Mouse (Mus musculus): ENCODE measurements around the gene Rhox7a. TPM values are rescaled to one million over a fixed set of nuclear protein-coding genes. Genes with fewer than 3 reads are reported as not detected.
"Not testable (repeated sequence)": the region's sequence is repeated elsewhere in the genome, so short reads cannot be mapped to it uniquely, and the experiment has no call there.

Gene Rhox7a
- not detected in 2 replicates for polyA plus RNA-seq (2012; ENCODE audit: insufficient read depth, low replicate concordance)

DNA sequence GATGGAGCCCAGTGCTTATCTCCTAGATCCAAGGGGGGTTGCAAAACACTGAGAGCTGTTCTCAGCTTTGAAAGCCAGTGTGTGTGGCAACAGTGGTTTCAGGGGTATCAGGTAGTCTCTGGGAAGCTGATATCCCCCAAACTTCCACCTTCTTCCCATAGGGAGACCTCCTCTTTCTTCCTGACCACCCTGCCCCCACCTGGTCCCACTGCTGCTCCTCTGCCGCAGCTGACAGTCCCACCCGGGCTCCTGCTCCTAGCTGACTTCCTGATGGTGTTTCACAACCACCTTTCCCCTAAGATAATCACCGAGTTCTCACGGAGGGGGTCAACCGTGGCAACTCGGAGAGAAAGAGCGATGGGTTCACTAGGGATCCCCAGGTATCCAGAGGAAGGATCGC lies at the start of gene Rhox7a:
Rhox7a (plus strand) TSS at position 301 of the 400 bp plus-strand sequence.
- H3K4me3 ChIP-seq (replicated peaks); H3K27me3 ChIP-seq (replicated peaks); H3K36me3 ChIP-seq (replicated peaks; ENCODE audit: low read length); H3K4me1 ChIP-seq; H3K9me3 ChIP-seq: not testable (repeated sequence)

DNA sequence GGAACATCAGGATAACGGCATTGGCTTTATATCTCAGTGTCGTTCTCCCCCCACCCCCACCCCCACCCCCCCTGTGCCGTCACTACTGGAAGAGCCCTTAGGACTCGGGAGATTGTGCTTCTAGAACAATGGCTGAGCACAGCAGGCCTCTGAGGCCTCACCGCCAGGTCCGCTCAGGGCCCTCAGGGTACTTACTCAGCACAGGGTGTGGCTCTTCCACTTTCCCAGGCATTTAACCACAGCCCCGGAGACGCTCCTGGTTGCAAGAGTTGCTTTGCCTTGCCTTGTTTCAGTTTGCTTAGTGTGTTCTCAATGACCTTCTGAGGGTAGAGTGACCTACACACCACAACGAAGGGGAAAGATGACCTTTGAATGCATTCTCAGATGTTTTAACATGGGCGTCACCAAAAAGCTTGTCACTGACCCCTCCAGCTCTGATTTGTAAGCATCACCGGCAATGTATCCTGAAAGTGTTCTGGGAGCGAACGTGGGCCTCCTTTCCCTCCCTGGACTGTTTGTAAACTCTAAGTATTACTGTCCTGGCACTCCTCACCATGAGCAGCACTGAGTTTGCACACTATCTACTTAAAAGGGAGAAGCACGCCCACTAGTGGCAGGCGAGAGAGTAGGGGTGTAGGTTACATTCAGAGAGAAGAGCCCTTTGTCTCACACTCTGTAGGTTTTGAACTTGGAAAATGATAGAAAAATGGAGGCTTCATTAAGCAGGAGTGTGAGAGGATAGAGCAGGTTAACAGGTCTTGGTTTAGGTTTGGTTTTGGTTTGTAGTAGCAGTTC lies 24.0 kb upstream of the Rhox7a start:
- Histone ChIP-seq H3K27me3 (replicated peaks) (peaks cover 15% of the 10 kb centered on the region), H3K4me3 (replicated peaks) (no peak overlapping the region), H3K9me3 (peaks cover 20% of the 10 kb centered on the region), H3K4me1 (no peaks in the 10 kb centered on the region), H3K36me3 (replicated peaks; ENCODE audit: low read length) (no peaks in the 10 kb centered on the region)
- no peak for TF ChIP-seq FLI1 (IDR thresholded peaks at IDR 0.05; ENCODE audit: low read length)
- TF ChIP-seq GATA1 (IDR thresholded peaks at IDR 0.05; ENCODE audit: borderline replicate concordance, low read length): no peak

DNA sequence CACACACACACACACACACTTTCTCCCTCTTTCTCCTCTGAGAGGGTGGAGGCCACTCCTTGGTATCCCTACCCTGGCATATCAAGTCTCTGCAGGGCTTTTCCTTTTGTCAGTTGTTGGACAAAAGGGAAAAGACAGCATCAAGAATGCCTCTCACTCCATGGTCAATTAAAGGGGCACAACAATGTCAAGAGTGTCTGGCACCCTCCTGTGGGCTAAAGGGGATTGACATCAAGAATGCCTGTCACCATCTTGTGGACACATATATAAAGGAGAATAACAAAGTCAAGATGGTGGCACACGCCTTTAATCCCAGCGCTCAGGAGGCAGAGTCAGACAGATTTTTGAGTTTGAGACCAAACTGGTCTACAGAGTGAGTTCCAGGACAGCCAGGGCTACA lies 22.1 kb upstream of the Rhox7a start:
- no peak overlapping the region for H3K4me3 ChIP-seq (replicated peaks)
- peaks cover 15% of the 10 kb centered on the region for H3K27me3 ChIP-seq (replicated peaks)
- H3K4me1 ChIP-seq: no peaks in the 10 kb centered on the region
- H3K36me3 ChIP-seq (replicated peaks; ENCODE audit: low read length): no peaks in the 10 kb centered on the region
- peaks cover 20% of the 10 kb centered on the region for H3K9me3 ChIP-seq
- no peak for TF ChIP-seq FLI1 (IDR thresholded peaks at IDR 0.05; ENCODE audit: low read length)
- TF ChIP-seq GATA1 (IDR thresholded peaks at IDR 0.05; ENCODE audit: borderline replicate concordance, low read length): no peak

DNA sequence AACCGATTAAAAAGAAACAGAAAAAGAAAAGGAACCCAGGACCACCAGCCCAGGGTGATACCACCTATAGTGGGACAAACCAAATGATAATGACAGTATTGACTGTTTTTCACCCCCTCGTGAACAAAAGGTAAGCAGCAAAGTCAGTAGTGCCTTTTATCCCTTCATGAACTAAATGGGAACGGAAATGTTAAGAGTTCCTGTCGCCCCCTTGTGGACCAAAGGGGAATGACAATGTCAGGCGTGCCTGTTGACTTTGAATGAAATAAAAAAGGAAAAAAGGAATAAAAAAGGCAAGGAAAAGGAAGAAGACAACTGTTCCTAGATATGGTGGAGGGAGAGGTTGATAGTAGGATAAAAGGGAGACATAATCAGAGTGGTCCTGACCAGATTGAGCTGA lies 20.3 kb upstream of the Rhox7a start:
- H3K4me3 ChIP-seq (replicated peaks): no peak overlapping the region
- no peaks in the 10 kb centered on the region for H3K4me1 ChIP-seq
- H3K27me3 ChIP-seq (replicated peaks): peaks cover 20% of the 10 kb centered on the region
- TF ChIP-seq GATA1 (IDR thresholded peaks at IDR 0.05; ENCODE audit: borderline replicate concordance, low read length): no peak
- no peak for TF ChIP-seq FLI1 (IDR thresholded peaks at IDR 0.05; ENCODE audit: low read length)
- peaks cover 11% of the 10 kb centered on the region for H3K9me3 ChIP-seq
- no peaks in the 10 kb centered on the region for H3K36me3 ChIP-seq (replicated peaks; ENCODE audit: low read length)

DNA sequence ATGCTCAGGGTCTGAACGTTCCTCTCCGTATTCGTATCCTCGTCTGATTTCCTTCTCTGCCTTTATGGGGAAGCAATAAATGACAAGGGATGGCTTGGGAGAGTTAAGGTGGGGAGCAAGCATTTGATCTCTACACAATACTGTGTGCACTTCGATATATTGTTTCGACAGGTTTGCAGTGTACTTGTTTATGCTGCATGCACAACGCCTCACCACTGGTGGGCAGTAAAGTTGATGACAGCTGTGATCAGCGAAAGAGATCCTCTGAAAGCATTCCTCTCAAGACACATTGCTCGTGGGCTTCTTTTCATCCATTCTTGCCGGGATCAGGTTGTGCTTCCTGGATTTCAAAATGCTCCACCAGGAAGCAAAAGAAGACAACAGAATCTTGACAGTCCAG lies 15.8 kb upstream of the Rhox7a start:
- TF ChIP-seq GATA1 (IDR thresholded peaks at IDR 0.05; ENCODE audit: borderline replicate concordance, low read length): no peak
- TF ChIP-seq FLI1 (IDR thresholded peaks at IDR 0.05; ENCODE audit: low read length): no peak
- no peaks in the 10 kb centered on the region for H3K4me1 ChIP-seq
- H3K4me3 ChIP-seq (replicated peaks): no peak overlapping the region
- peaks cover 6% of the 10 kb centered on the region; the same call in 1 of the 2 replicates for H3K9me3 ChIP-seq
- peaks cover 18% of the 10 kb centered on the region for H3K27me3 ChIP-seq (replicated peaks)
- H3K36me3 ChIP-seq (replicated peaks; ENCODE audit: low read length): no peaks in the 10 kb centered on the region

DNA sequence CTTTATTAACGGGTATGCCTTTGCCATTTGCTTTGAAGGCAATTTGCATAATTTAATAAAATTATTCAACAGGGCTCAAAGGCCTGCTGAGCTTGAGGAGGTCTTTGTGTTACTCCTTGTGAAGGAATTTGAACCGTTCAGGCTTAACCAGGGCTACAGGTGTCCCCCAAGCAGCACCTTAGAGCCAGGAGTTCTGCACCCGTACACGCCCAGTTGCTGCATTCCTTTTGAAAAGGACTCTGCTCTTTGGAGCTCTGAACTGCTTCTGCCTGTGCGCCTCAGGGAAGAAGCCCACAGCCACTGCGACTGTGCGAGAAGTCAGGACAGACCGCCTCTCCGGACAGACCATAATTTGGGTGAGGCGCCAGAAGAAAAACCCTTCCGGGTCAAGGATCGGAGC lies 4.9 kb upstream of the Rhox7a start, which contains the start of gene Rhox6:
Rhox6 (plus strand) TSS at position 301 of the 400 bp plus-strand sequence.
- H3K4me3 ChIP-seq (replicated peaks); H3K4me1 ChIP-seq; H3K36me3 ChIP-seq (replicated peaks; ENCODE audit: low read length): not testable (repeated sequence)
- Histone ChIP-seq H3K27me3 (replicated peaks) (peaks cover 12% of the 10 kb centered on the region), H3K9me3 (peaks cover 15% of the 10 kb centered on the region)

DNA sequence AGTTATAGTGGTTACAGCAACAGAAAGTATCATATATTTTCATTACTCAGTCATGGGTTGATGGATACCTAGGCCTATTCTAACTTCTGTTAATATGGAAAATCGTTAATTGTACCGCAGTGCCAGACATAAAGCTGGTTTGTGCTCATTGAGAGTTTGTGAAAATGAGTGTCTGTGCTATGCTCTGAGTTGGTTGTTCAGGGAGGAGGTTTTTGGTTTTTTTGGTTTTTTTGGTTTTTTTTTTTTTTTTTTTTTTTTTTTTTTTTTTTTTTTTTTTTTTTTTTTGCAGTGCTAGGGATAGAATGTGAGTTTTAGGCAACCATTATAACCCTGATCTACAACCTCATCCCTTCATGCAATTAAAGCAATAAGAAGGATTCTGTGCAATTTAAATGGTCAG lies 40.2 kb downstream of the Rhox7a start:
- no peak overlapping the region for H3K4me3 ChIP-seq (replicated peaks)
- H3K27me3 ChIP-seq (replicated peaks): peaks cover 4% of the 10 kb centered on the region
- H3K4me1 ChIP-seq: no peaks in the 10 kb centered on the region
- H3K9me3 ChIP-seq: no peaks in the 10 kb centered on the region
- TF ChIP-seq GATA1 (IDR thresholded peaks at IDR 0.05; ENCODE audit: borderline replicate concordance, low read length): no peak
- TF ChIP-seq FLI1 (IDR thresholded peaks at IDR 0.05; ENCODE audit: low read length): no peak
- H3K36me3 ChIP-seq (replicated peaks; ENCODE audit: low read length): no peaks in the 10 kb centered on the region

DNA sequence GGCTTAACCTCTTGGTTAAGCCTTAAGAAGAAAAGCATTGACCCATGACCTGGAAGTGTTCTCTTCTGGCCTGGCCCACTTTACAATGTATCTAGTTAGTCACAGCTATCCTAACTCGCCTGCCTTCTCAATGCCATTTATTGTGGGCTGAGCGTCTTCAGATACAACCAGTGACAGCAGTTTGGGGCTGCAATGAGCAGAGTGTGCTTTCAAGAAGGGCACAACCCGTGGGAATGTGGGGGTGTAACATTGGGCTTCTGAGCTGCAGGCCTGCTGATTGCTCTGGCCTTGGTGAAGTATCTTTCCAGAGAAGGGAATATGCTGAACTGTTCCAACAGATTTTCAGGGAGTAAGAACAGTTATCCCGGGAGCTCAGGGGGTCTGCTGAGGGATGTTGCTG lies 47.4 kb downstream of the Rhox7a start, which contains the start of gene Rhox8:
Rhox8 (minus strand) TSS at position 101 of the 400 bp plus-strand sequence.
- Histone ChIP-seq H3K36me3 (replicated peaks; ENCODE audit: low read length) (no peaks in the 10 kb centered on the region), H3K9me3 (peaks cover 7% of the 10 kb centered on the region; the same call in 1 of the 2 replicates), H3K4me3 (replicated peaks) (no peak within 1 kb of the TSS), H3K4me1 (no peaks in the 10 kb centered on the region), H3K27me3 (replicated peaks) (peaks cover 7% of the 10 kb centered on the region)
- TF ChIP-seq FLI1 (IDR thresholded peaks at IDR 0.05; ENCODE audit: low read length) (no peak), GATA1 (IDR thresholded peaks at IDR 0.05; ENCODE audit: borderline replicate concordance, low read length) (no peak)

Other genes with a start within 250 kb of the Rhox7a start
- gene Rhox4f, start 224.0 kb upstream of the Rhox7a start, polyA plus RNA-seq (2012; ENCODE audit: insufficient read depth, low replicate concordance): not detected in 2 replicates
- not detected in 2 replicates for gene Rhox3g, start 203.1 kb upstream of the Rhox7a start, polyA plus RNA-seq (2012; ENCODE audit: insufficient read depth, low replicate concordance)
- not detected in 2 replicates for gene Rhox2g, start 188.2 kb upstream of the Rhox7a start, polyA plus RNA-seq (2012; ENCODE audit: insufficient read depth, low replicate concordance)
- gene Rhox4g, start 180.4 kb upstream of the Rhox7a start, polyA plus RNA-seq (2012; ENCODE audit: insufficient read depth, low replicate concordance): not detected in 2 replicates
- not detected in 2 replicates for gene Rhox3h, start 162.9 kb upstream of the Rhox7a start, polyA plus RNA-seq (2012; ENCODE audit: insufficient read depth, low replicate concordance)
- gene Rhox2h, start 158.4 kb upstream of the Rhox7a start, polyA plus RNA-seq (2012; ENCODE audit: insufficient read depth, low replicate concordance): not detected in 2 replicates
- gene Rhox5, start 26.8 kb upstream of the Rhox7a start, polyA plus RNA-seq (2012; ENCODE audit: insufficient read depth, low replicate concordance): not detected in 2 replicates
- gene Rhox6, start 4.8 kb upstream of the Rhox7a start, polyA plus RNA-seq (2012; ENCODE audit: insufficient read depth, low replicate concordance): not detected in 2 replicates
- not detected in 2 replicates for gene Rhox8, start 47.3 kb downstream of the Rhox7a start, polyA plus RNA-seq (2012; ENCODE audit: insufficient read depth, low replicate concordance)
- gene Rhox7b, start 65.5 kb downstream of the Rhox7a start, polyA plus RNA-seq (2012; ENCODE audit: insufficient read depth, low replicate concordance): not detected in 2 replicates
- not detected in 2 replicates for gene Rhox9, start 70.1 kb downstream of the Rhox7a start, polyA plus RNA-seq (2012; ENCODE audit: insufficient read depth, low replicate concordance)
- gene Btg1-ps1, start 187.1 kb downstream of the Rhox7a start, polyA plus RNA-seq (2012; ENCODE audit: insufficient read depth, low replicate concordance): not detected in 2 replicates
- gene Btg1-ps2, start 211.4 kb downstream of the Rhox7a start, polyA plus RNA-seq (2012; ENCODE audit: insufficient read depth, low replicate concordance): not detected in 2 replicates
- gene Rhox10, start 234.8 kb downstream of the Rhox7a start, polyA plus RNA-seq (2012; ENCODE audit: insufficient read depth, low replicate concordance): not detected in 2 replicates

All from megakaryocyte, embryonic 14.5 days (primary cell).